Mouse (Mus musculus) cerebellum, adult 2 months (tissue): ENCODE data around the gene Etv5. TPM values are rescaled to one million over a fixed set of nuclear protein-coding genes. Genes with fewer than 3 reads are reported as not detected.

Source experiments
- DNase-seq, 2 experiments: peaks; one replicate each; pipeline ENCODE4 v3.0.0; 2021
- H3K27ac ChIP-seq: fragments of 200-500 bp; 2 replicates; pipeline ENCODE4 v1.5.1; 2012; ENCODE audit warnings: low read length, control low read depth, inconsistent platforms; ENCODE audit not compliant: insufficient read depth
- H3K27me3 ChIP-seq: fragments of 200-500 bp; 2 replicates; pipeline ENCODE4 v1.6.1; 2012; ENCODE audit warnings: inconsistent platforms, mild to moderate bottlenecking, low read length, moderate library complexity; ENCODE audit not compliant: control insufficient read depth, insufficient read depth
- H3K4me1 ChIP-seq: fragments of 200-500 bp; 2 replicates; pipeline ENCODE4 v1.6.1; 2011; ENCODE audit warnings: low read length; ENCODE audit not compliant: control insufficient read depth, insufficient read depth
- H3K4me3 ChIP-seq: fragments of 200-500 bp; replicated peaks from 2 replicates; pipeline ENCODE3; 2011; ENCODE audit warnings: mild to moderate bottlenecking, low read depth, low read length, control low read depth; ENCODE audit not compliant: insufficient read depth
- CTCF ChIP-seq: fragments of 200-500 bp; IDR thresholded peaks from 2 replicates; pipeline ENCODE4 v1.5.1; 2011; ENCODE audit warnings: low read depth, mild to moderate bottlenecking, control low read depth, low read length, moderate library complexity, borderline replicate concordance; ENCODE audit not compliant: insufficient read depth
- POLR2A ChIP-seq: fragments of 200-500 bp; IDR thresholded peaks from 2 replicates; pipeline ENCODE4 v1.6.1; 2011; ENCODE audit warnings: low read length, control low read depth, borderline replicate concordance; ENCODE audit not compliant: insufficient read depth
- WGBS: fragments of 180-500 bp; shearing (Covaris S2); methylation state at CpG from one replicate; pipeline ENCODE4 v1.1.7; 2018; 5-methylcytosine and 5-hydroxymethylcytosine counted together
- polyA plus RNA-seq: library from polyadenylated mRNA; depleted of rRNA; stranded (reverse); fragments of >200 nt; gene quantifications from 2 replicates; pipeline ENCODE4 v1.2.3, GENCODE M21; 2012; rRNA removed

The Etv5 gene
- polyA plus RNA-seq, 1 experiment: 35.6 TPM

DNA sequence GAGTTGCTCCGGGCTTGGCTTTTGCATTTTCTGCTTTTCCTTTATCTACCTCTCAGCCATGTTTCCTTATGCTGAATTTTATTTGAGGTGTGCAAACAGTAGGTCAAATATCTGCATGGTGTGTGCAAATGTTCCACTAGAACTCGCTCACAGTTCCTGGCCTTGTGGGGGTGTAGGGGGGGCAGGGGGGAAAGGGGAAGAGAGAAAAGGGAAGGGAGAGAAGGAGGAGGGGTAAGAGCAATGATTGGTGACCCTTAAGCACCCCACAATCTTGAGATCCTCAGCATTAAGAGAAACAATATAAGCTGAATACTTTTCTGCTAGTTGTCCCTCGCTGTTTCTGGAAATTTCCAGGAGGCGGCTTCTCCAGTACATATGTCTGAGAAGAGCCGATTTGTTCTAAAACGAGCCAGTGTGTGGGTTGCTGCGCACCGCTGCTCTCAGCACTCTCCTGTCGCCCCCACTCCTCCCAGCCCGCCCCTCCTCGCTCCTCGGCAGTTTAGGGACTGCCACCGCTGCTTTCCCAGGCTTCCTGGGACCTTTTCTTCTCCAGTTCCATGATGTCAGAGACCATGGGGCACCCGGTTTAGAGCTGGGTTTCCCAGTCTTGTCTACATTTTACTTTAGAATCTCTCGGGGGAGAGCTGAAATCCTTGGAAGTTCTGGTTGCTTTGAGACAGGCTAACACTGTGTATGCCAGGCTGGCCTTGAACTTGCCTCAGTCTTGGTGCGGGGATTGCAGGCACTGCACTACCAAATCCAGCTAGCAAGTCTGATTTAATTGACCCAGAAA is 90.8 kb downstream of the Etv5 start:
- WGBS: 42% methylated on average over 16 of the region's 16 CpGs

DNA sequence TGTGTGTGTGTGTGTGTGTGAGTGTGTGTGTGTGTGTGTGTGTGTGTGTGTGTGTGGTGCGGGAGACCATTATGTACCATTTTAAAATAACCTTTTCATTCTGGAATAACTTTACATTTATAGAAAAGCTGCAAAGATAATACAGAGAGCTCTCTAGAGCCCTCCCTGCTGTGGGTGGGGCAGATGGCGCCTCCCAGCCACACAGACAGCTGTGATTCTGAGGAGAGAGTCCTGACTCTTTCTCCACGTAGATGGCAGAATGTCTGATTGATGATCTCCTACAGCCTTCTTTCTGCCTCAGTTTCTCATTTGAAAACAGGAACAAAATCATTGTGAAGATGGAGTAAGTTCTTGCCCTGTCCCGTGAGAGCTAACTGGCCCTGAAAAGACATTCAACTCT is 91.5 kb downstream of the Etv5 start:
- TF ChIP-seq CTCF (no peak), POLR2A (no peak)
- Histone ChIP-seq H3K27ac (no peak overlapping the region), H3K4me1 (no peaks in the 10 kb centered on the region), H3K4me3 (no peak overlapping the region), H3K27me3 (no peaks in the 10 kb centered on the region; the same call in 1 of the 2 replicates)
- WGBS: 60% methylated on average over 4 of the region's 4 CpGs
- no peak for DNase-seq

More for the DNA sequence above, 90.8 kb downstream of the Etv5 start:
- Histone ChIP-seq H3K4me3 (no peak overlapping the region), H3K27ac (no peak overlapping the region), H3K4me1 (no peaks in the 10 kb centered on the region), H3K27me3 (no peaks in the 10 kb centered on the region; the same call in 1 of the 2 replicates)
- no peak for DNase-seq
- TF ChIP-seq CTCF: no peak
- TF ChIP-seq POLR2A: no peak

DNA sequence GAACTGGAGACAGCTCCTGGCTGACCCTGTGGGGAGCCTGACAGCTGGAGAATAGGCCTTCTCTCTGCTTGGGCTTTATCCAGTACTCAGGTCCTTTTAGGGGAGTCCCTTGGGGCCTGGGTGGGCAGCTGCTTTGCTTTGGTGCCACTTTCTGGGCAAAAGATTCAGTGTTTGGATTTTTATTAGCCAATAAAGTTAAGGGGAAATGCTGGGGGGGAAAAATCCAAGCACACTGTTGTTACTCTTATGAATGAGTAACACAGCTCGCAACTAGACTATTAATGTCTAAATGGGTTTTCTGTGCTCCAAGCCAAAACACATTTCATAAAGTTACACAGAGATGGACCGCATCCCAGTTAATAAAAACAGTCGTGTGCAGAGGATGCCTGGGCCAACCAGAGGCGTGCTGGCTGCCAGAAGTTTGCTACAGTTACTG is 98.3 kb downstream of the Etv5 start:
- 17% methylated on average over 4 of the region's 4 CpGs for WGBS
- peak in 1 of 2 experiments; percentile 25 for DNase-seq
- no peak overlapping the region for H3K4me3 ChIP-seq
- no peaks in the 10 kb centered on the region for H3K4me1 ChIP-seq
- no peak overlapping the region for H3K27ac ChIP-seq
- H3K27me3 ChIP-seq: no peaks in the 10 kb centered on the region
- no peak for TF ChIP-seq POLR2A
- no peak for TF ChIP-seq CTCF

DNA sequence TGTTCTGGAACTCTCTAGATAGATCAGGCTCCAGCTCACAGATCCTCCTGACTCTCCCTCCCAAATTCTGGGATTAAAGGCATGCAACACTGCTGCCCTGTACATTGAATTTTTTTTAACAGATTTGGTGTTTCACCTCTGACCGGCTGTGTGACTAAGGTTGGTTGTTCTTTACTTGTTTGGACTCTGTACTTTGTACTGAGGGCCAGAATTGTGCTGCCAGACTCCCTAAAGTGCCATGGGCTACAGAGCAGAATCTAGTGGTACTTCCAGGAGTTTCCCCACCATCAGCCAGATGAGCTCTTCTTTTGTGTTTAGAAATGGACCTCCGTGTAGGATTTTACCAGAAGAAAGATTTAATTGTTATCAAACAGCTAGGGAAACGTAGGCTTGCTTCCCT is 103.7 kb downstream of the Etv5 start:
- TF ChIP-seq POLR2A (no peak), CTCF (no peak)
- no peak overlapping the region for H3K27ac ChIP-seq
- H3K4me3 ChIP-seq: no peak overlapping the region
- H3K4me1 ChIP-seq: no peaks in the 10 kb centered on the region
- WGBS: 81% methylated on average over 3 of the region's 3 CpGs
- no peak for DNase-seq
- H3K27me3 ChIP-seq: no peaks in the 10 kb centered on the region

Other genes with a start within 250 kb of the Etv5 start
- gene Tra2b, start 173.7 kb downstream of the Etv5 start, polyA plus RNA-seq: 79.5 and 84.9 TPM in 2 replicates
- gene Dgkg, start 217.5 kb upstream of the Etv5 start, polyA plus RNA-seq: 44.3 and 50.3 TPM in 2 replicates